Mouse (Mus musculus) mouse embryonic stem cell (cell line): ENCODE data around the gene Gm20897.
"Not testable (repeated sequence)": the region's sequence is repeated elsewhere in the genome, so short reads cannot be mapped to it uniquely, and the experiment has no call there.

Experiments used
- in situ Hi-C, 2 experiments: fragments of 300-500 bp; cut with MboI; formaldehyde crosslinking; loops; 1 replicate in 1 of 2; 3 replicates in 1 of 2; pipeline ENCODE4 v1.14.3; 2019 to 2020; ENCODE audit warnings: low sequenced_read_pairs in 2 of 2, low pct_unique_long_range_greater_than_20kb in 1 of 2, mixed read lengths in 1 of 2; ENCODE audit not compliant: unreplicated experiment in 1 of 2

Gene Gm20897

GRCm38 (mm10) chrY:38502138-38502537 is at the start of gene Gm20897:
Gm20897 (minus strand) TSS chrY:38502238.
- in situ Hi-C loops: not testable (repeated sequence)
